Mouse (Mus musculus) cortical plate, adult 2 months (tissue): ENCODE measurements around the gene Zdhhc5.

ENCODE experiments used
- CTCF ChIP-seq: fragments of 200-500 bp; IDR thresholded peaks from 2 replicates; pipeline ENCODE4 v1.5.1; 2011; ENCODE audit warnings: mild to moderate bottlenecking, control low read depth, low read length; ENCODE audit not compliant: insufficient read depth; ENCODE audit errors: extremely low read depth
- POLR2A ChIP-seq: fragments of 200-500 bp; IDR thresholded peaks from 2 replicates; pipeline ENCODE4 v1.6.1; 2011; ENCODE audit warnings: mild to moderate bottlenecking, low read length, control low read depth; ENCODE audit not compliant: insufficient read depth; ENCODE audit errors: extremely low read depth

DNA sequence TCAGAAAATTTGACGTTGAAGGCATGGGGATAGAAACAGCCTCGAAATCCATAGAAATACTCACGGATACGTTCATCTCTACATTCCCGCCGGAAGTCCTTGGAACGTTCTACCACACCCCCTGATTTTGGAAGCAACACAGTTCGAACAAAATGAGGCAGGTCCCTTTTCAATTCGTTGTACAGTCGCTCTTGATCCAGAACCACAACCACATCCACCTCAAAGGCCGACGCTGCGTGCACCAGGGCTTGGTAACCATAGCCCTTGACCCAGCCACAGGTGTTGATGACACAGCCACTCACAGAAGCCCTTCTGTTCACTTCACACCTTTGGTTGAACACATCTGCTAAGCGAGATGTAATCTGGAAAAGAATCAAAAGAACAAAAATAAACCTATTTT is 8.9 kb upstream of the Zdhhc5 start:
- TF ChIP-seq CTCF (no peak), POLR2A (no peak)
